Mouse (Mus musculus) kidney, embryonic 14.5 days (tissue): ENCODE measurements around the gene Hoxd13. TPM values are rescaled to one million over a fixed set of nuclear protein-coding genes. Genes with fewer than 3 reads are reported as not detected.

ENCODE experiments used
- ATAC-seq: fragments of 200-750 bp; cut with Nextera tagmentation; 2 replicates; pipeline ENCODE4 v1.8.0; 2017; ENCODE audit warnings: moderate number of reproducible peaks, mild to moderate bottlenecking, moderate TSS enrichment, moderate library complexity; ENCODE audit not compliant: low FRiP score, low TSS enrichment
- H3K27ac ChIP-seq: fragments of 300-500 bp; sonication (generic); 2 replicates; pipeline ENCODE4 v1.5.1; 2014; ENCODE audit warnings: low read depth, mild to moderate bottlenecking, low read length, moderate library complexity, mixed read lengths
- H3K27me3 ChIP-seq: fragments of 300-500 bp; sonication (generic); 2 replicates; pipeline ENCODE4 v1.6.1; 2014; ENCODE audit warnings: mild to moderate bottlenecking, low read length; ENCODE audit not compliant: control insufficient read depth, insufficient read depth
- H3K36me3 ChIP-seq: fragments of 300-500 bp; sonication (generic); 2 replicates; pipeline ENCODE4 v1.6.1; 2014; ENCODE audit warnings: low read length, mixed read lengths; ENCODE audit not compliant: control insufficient read depth, insufficient read depth
- H3K4me1 ChIP-seq: fragments of 300-500 bp; sonication (generic); 2 replicates; pipeline ENCODE4 v1.6.1; 2014; ENCODE audit warnings: low read length, mixed read lengths; ENCODE audit not compliant: control insufficient read depth, insufficient read depth
- H3K4me2 ChIP-seq: fragments of 300-500 bp; sonication (generic); replicated peaks from 2 replicates; pipeline ENCODE4 v1.6.1; 2014; ENCODE audit warnings: low read depth, mild to moderate bottlenecking, low read length
- H3K4me3 ChIP-seq: fragments of 300-500 bp; sonication (generic); 2 replicates; pipeline ENCODE4 v1.5.1; 2014; ENCODE audit warnings: mild to moderate bottlenecking, low read length
- H3K9ac ChIP-seq: fragments of 300-500 bp; sonication (generic); 2 replicates; pipeline ENCODE4 v1.6.1; 2014; ENCODE audit warnings: low read depth, mild to moderate bottlenecking, low read length, moderate library complexity
- H3K9me3 ChIP-seq: fragments of 300-500 bp; sonication (generic); 2 replicates; pipeline ENCODE4 v1.6.1; 2016; ENCODE audit warnings: low read length; ENCODE audit not compliant: control insufficient read depth
- WGBS: fragments of 180-500 bp; shearing (Covaris S2); extraction: QIAGEN DNeasy Blood & Tissue Kit; methylation state at CpG from one replicate; pipeline ENCODE4 v1.1.7; 2014; 5-methylcytosine and 5-hydroxymethylcytosine counted together
- polyA plus RNA-seq: library from polyadenylated mRNA; unstranded; fragments of >200 nt; fragmentation: Nextera tagmentation; extraction: Ambion mirVana; gene quantifications from 2 replicates; pipeline ENCODE4 v1.2.1, GENCODE M21; 2014

Hoxd13 gene
- polyA plus RNA-seq, 1 experiment from 2014 or later = 0.22 TPM

- Histone ChIP-seq H3K9me3 (no peaks in the 10 kb centered on the region), H3K4me2 (no peak overlapping the region), H3K36me3 (no peaks in the 10 kb centered on the region), H3K9ac (no peak overlapping the region), H3K4me1 (peaks cover 10% of the 10 kb centered on the region), H3K27me3 (peaks cover 82% of the 10 kb centered on the region), H3K4me3 (no peak overlapping the region), H3K27ac (no peak overlapping the region)
- WGBS = 12% methylated on average over 17 of the region's 17 CpGs
- ATAC-seq = no peak
Observed at GRCm38 (mm10) chr2:74653781-74654535, 14.2 kb upstream of the Hoxd13 start.

DNA sequence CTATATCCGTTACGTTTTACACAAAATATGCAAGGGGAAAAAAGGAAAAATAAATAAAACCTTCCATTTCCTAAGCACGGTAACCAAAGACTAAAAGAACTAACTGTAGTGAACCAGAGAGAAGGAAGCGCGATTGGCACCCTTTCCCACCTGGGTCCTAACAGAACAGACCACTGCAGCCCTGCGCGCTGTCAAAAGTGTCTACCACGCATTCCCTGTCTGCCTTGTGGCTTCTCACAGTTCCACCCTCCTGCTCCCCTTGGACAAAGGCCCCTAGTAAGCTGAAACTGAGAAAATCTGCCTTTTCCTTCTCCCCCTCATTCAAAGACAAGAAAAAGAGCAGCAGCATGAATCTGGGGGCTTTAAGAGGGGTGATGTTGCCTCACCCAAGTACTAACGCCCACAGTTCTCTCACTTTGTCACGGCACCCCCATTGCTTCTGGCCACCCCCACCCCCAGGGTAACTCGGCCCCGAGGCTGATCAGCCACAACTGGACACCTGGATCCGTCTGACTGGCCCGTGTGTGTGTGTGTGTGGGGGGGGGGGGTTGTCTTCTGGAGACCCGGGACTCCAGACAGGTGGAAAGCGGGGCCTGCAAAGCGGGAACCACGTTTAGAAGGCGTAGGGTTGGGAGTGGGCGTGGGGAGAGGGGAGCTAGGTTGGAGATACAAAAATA lies 13.2 kb upstream of the Hoxd13 start:
- peak overlapping the region; percentile 34 for H3K4me3 ChIP-seq
- no peak for ATAC-seq

DNA sequence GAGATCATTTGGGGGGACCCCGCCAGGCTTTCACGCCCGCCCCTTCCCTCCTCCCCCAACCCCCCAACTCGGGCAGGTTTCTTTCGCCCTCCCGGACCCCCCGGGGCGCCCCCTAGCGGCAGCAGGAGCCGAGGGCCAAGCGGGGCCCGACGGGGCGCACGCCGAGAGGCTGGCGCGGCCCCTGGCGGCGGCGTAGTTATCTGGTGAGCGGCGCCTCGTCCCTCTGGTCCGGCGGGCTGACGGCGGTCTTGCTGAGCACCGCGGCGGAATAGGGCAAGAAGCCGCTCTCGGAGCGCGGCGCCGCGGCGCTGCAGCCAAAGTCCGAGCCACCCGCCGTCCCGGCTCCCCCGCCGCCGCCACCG lies 12.7 kb upstream of the Hoxd13 start:
- ATAC-seq = peak; percentile 60; the same call in 1 of the 2 replicates
- Histone ChIP-seq H3K27ac (no peak overlapping the region), H3K9ac (no peak overlapping the region), H3K9me3 (no peaks in the 10 kb centered on the region), H3K4me1 (peaks cover 13% of the 10 kb centered on the region), H3K4me2 (peak overlapping the region; percentile 57), H3K27me3 (peaks cover 80% of the 10 kb centered on the region), H3K4me3 (peak overlapping the region; percentile 34), H3K36me3 (no peaks in the 10 kb centered on the region)
- WGBS = under 1% methylated on average over 37 of the region's 47 CpGs

More for the DNA sequence above, 13.2 kb upstream of the Hoxd13 start:
- no peak overlapping the region for H3K4me2 ChIP-seq
- peaks cover 80% of the 10 kb centered on the region for H3K27me3 ChIP-seq
- H3K27ac ChIP-seq = no peak overlapping the region
- no peaks in the 10 kb centered on the region for H3K9me3 ChIP-seq
- peaks cover 13% of the 10 kb centered on the region for H3K4me1 ChIP-seq
- H3K9ac ChIP-seq = no peak overlapping the region
- WGBS = 3% methylated on average over 20 of the region's 20 CpGs
- no peaks in the 10 kb centered on the region for H3K36me3 ChIP-seq

GRCm38 (mm10) chr2:74655821-74656631 lies 12.1 kb upstream of the Hoxd13 start:
- Histone ChIP-seq H3K27ac (no peak overlapping the region), H3K4me2 (peak overlapping the region; percentile 57), H3K36me3 (no peaks in the 10 kb centered on the region), H3K4me1 (peaks cover 13% of the 10 kb centered on the region), H3K9ac (0 out of 2 replicates have a peak overlapping the region, but pooled peaks have one; percentile 7), H3K4me3 (peak overlapping the region; percentile 34), H3K9me3 (no peaks in the 10 kb centered on the region), H3K27me3 (peaks cover 81% of the 10 kb centered on the region)
- peak; percentile 56; the same call in 1 of the 2 replicates for ATAC-seq
- under 1% methylated on average over 57 of the region's 69 CpGs for WGBS

- Histone ChIP-seq H3K4me1 (peaks cover 13% of the 10 kb centered on the region), H3K27ac (no peak overlapping the region), H3K9me3 (no peaks in the 10 kb centered on the region), H3K4me2 (no peak overlapping the region), H3K4me3 (no peak overlapping the region), H3K36me3 (no peaks in the 10 kb centered on the region), H3K27me3 (peaks cover 82% of the 10 kb centered on the region), H3K9ac (no peak overlapping the region)
- ATAC-seq = no peak
- WGBS = 2% methylated on average over 4 of the region's 4 CpGs
Observed at GRCm38 (mm10) chr2:74656632-74657021, 11.5 kb upstream of the Hoxd13 start.

DNA sequence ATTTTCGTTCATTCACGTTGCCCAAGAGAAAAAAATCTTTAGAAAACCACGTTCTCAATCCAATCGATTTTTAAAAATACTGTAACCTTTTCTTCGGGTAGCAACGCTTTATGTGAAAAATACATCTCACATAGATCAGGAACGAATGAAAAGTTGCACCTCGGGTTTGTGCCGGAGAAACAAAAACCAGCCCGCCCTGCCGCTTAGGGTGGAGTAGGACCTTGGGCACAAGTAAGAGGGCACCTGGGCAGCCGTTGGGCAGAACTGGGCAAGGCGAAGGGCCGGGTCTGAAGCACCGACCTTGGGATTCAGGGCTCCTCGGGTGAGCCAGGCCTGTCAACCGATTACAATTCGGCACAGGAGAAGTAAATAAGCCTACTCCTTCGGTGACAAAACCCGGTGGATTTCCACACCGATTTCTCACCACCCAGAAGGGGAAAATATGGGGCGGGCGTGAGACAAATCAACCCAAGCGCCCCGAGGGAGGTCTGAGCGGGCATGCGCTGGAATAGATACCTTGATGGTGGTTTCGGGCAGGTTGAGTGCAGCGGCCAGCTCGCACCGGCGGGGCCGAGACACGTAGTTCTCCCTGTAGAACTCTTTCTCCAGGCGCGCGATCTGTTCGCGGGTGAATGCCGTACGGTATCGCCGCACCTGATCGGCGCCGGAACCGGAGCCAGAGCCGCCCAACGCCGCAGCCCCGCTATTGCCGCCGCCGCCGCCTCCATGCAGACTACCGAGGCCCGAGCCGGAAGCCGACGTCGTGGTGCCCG lies 10.7 kb upstream of the Hoxd13 start:
- Histone ChIP-seq H3K9me3 (no peaks in the 10 kb centered on the region), H3K4me3 (peak overlapping the region; percentile 17; the same call in 1 of the 2 replicates), H3K27me3 (peaks cover 82% of the 10 kb centered on the region), H3K9ac (no peak overlapping the region), H3K27ac (no peak overlapping the region), H3K36me3 (no peaks in the 10 kb centered on the region), H3K4me1 (peaks cover 13% of the 10 kb centered on the region), H3K4me2 (0 out of 2 replicates have a peak overlapping the region, but pooled peaks have one; percentile 1)
- WGBS = 2% methylated on average over 62 of the region's 62 CpGs
- no peak for ATAC-seq

DNA sequence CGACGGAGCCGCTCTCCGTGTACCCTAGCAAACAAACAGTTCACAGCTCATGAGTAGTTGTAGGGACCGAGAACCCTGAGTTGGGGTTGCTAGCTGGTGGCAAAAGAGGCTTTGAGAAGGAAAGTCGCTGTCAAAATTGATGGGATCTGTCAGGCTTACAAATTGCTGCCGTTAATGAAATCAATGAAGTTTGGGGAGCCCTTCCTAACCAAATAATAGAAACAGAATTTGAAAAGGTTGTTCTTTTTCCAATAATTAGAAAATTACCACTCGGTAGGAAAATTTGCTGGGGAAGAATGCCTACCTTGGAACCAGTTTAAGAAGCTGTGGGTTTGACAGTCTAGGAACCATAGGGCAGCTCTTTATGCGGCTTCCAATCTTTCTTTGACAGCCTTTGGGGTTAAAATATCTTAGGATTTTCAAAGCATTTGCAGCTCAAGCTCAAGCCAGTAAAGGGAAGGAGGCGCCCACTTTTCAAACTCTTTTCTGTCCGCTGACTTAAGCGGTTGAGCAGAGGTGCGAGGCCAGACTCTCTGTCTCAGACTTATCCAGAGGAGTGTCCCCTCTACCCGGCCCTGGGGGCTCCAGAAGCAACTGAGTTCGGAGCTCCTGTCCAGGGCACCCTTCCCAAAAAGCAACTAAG lies 10.0 kb upstream of the Hoxd13 start:
- Histone ChIP-seq H3K4me1 (peaks cover 13% of the 10 kb centered on the region), H3K9ac (no peak overlapping the region), H3K4me2 (no peak overlapping the region), H3K9me3 (no peaks in the 10 kb centered on the region), H3K36me3 (no peaks in the 10 kb centered on the region), H3K27me3 (peaks cover 86% of the 10 kb centered on the region), H3K4me3 (peak overlapping the region; percentile 17; the same call in 1 of the 2 replicates), H3K27ac (no peak overlapping the region)
- no peak for ATAC-seq
- 1% methylated on average over 15 of the region's 15 CpGs for WGBS
